Mouse (Mus musculus): ENCODE data around the gene Abcd4. TPM values are rescaled to one million over a fixed set of nuclear protein-coding genes. Genes with fewer than 3 reads are reported as not detected.
A peak's percentile ranks its signal among the peaks of the same experiment; 100 is the strongest.

Gene Abcd4
- polyA plus RNA-seq (2015; fragmentation: Nextera tagmentation; extraction: Ambion mirVana) = 16.8 and 20.4 TPM in 2 replicates

DNA sequence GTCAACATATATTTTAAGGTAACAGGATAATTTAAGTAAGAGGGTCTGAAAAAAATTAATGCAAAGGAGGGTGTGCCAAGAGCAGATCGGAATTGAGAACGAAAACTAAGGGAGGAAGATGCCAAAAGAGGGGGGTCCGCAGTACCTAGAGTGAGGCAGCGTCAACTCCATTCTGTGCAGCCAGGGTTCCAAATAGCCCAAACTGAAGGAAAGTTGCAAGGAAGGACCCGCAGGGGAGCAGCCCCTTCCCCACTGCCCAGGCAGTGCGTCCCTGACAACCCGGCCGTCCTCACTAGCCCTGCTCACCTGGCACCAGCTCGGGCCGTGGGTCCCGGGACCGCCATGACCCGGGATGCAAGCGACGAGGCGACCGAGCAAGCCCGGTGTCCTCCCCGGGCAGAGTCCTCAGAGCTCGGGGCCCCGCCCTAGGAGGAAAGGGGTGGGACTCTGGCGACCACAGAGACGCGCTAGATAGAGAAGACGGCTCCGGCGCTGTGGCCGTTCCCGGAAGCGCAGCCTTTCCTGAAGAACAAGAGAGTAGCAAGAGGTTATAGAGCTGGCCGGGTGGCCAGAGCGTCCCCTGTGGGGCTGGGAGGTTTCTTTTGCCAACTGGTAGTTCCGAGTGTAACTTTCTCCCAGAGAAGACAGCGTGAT lies at the start of gene Abcd4:
Abcd4 (minus strand) TSS at position 437 of the 654 bp plus-strand sequence.
- 0% methylated on average over 34 of the region's 34 CpGs for WGBS
- Histone ChIP-seq H3K36me3 (ENCODE audit: control insufficient read depth, insufficient read depth) (no peaks in the 10 kb centered on the region; the same call in 1 of the 2 replicates), H3K4me2 (replicated peaks; ENCODE audit: low read depth) (peak within 1 kb of the TSS; percentile 73), H3K9ac (ENCODE audit: low read depth, low read length) (peak within 1 kb of the TSS; percentile 72), H3K9me3 (ENCODE audit: control insufficient read depth) (no peaks in the 10 kb centered on the region), H3K27ac (ENCODE audit: low read depth, low read length) (0 out of 2 replicates have a peak within 1 kb of the TSS, but pooled peaks have one; percentile 5), H3K27me3 (replicated peaks; ENCODE audit: control insufficient read depth, insufficient read depth, low read length) (no peaks in the 10 kb centered on the region), H3K4me1 (replicated peaks; ENCODE audit: control insufficient read depth, insufficient read depth, low read length) (peaks cover 12% of the 10 kb centered on the region), H3K4me3 (ENCODE audit: low read depth, low read length) (peak within 1 kb of the TSS; percentile 71)
- peak; percentile 90 for ATAC-seq
- peak; percentile 70 for TF ChIP-seq CTCF (IDR thresholded peaks at IDR 0.05; ENCODE audit: low read depth)

DNA sequence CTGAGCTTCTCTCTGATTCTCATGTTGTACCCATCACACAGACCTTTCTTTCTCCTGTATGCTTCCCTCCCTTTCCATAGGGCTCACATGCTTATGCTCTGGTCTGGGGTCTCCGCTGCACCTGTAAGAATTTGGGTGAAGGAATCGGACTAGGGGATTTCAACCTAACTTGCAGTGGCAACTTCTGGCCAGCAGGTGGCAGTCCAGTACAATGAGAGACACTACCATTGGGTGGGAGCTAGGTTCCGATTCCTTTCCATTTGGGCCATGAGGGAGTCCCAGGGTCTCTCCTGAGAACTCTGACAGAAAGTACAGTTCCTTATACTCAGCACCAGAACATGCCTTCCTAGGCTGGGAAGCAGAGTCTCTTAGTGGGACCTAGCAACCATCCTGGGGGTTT lies 36.7 kb upstream of the Abcd4 start:
- no peak overlapping the region for H3K4me2 ChIP-seq (replicated peaks; ENCODE audit: low read depth)
- TF ChIP-seq CTCF (IDR thresholded peaks at IDR 0.05; ENCODE audit: low read depth) = peak; percentile 96
- H3K9ac ChIP-seq (ENCODE audit: low read depth, low read length) = no peak overlapping the region
- no peaks in the 10 kb centered on the region for H3K4me1 ChIP-seq (replicated peaks; ENCODE audit: control insufficient read depth, insufficient read depth, low read length)
- H3K36me3 ChIP-seq (ENCODE audit: control insufficient read depth, insufficient read depth) = no peaks in the 10 kb centered on the region
- no peak overlapping the region for H3K4me3 ChIP-seq (ENCODE audit: low read depth, low read length)
- H3K27ac ChIP-seq (ENCODE audit: low read depth, low read length) = no peak overlapping the region
- no peaks in the 10 kb centered on the region for H3K9me3 ChIP-seq (ENCODE audit: control insufficient read depth)
- WGBS = 16% methylated on average over 3 of the region's 3 CpGs
- no peak for ATAC-seq
- no peaks in the 10 kb centered on the region for H3K27me3 ChIP-seq (replicated peaks; ENCODE audit: control insufficient read depth, insufficient read depth, low read length)

- Histone ChIP-seq H3K9me3 (ENCODE audit: control insufficient read depth) (no peaks in the 10 kb centered on the region), H3K4me3 (ENCODE audit: low read depth, low read length) (no peak overlapping the region), H3K4me2 (replicated peaks; ENCODE audit: low read depth) (no peak overlapping the region), H3K4me1 (replicated peaks; ENCODE audit: control insufficient read depth, insufficient read depth, low read length) (no peaks in the 10 kb centered on the region), H3K36me3 (ENCODE audit: control insufficient read depth, insufficient read depth) (no peaks in the 10 kb centered on the region), H3K27me3 (replicated peaks; ENCODE audit: control insufficient read depth, insufficient read depth, low read length) (no peaks in the 10 kb centered on the region), H3K9ac (ENCODE audit: low read depth, low read length) (no peak overlapping the region), H3K27ac (ENCODE audit: low read depth, low read length) (no peak overlapping the region)
- 84% methylated on average over 13 of the region's 13 CpGs for WGBS
- TF ChIP-seq CTCF (IDR thresholded peaks at IDR 0.05; ENCODE audit: low read depth) = no peak
- no peak for ATAC-seq
These were observed 33.0 kb upstream of the Abcd4 start for GRCm38 (mm10) chr12:84650234-84650633.

GRCm38 (mm10) chr12:84640654-84641053 lies 23.4 kb upstream of the Abcd4 start, which contains the start of gene Vrtn:
Vrtn (plus strand) TSS chr12:84641019.
- WGBS = 12% methylated on average over 9 of the region's 9 CpGs
- ATAC-seq = no peak
- Histone ChIP-seq H3K27ac (ENCODE audit: low read depth, low read length) (no peak within 1 kb of the TSS), H3K4me2 (replicated peaks; ENCODE audit: low read depth) (no peak within 1 kb of the TSS), H3K9ac (ENCODE audit: low read depth, low read length) (no peak within 1 kb of the TSS), H3K4me3 (ENCODE audit: low read depth, low read length) (no peak within 1 kb of the TSS), H3K4me1 (replicated peaks; ENCODE audit: control insufficient read depth, insufficient read depth, low read length) (no peaks in the 10 kb centered on the region), H3K36me3 (ENCODE audit: control insufficient read depth, insufficient read depth) (no peaks in the 10 kb centered on the region), H3K27me3 (replicated peaks; ENCODE audit: control insufficient read depth, insufficient read depth, low read length) (peaks cover 45% of the 10 kb centered on the region), H3K9me3 (ENCODE audit: control insufficient read depth) (no peaks in the 10 kb centered on the region)
- no peak for TF ChIP-seq CTCF (IDR thresholded peaks at IDR 0.05; ENCODE audit: low read depth)

DNA sequence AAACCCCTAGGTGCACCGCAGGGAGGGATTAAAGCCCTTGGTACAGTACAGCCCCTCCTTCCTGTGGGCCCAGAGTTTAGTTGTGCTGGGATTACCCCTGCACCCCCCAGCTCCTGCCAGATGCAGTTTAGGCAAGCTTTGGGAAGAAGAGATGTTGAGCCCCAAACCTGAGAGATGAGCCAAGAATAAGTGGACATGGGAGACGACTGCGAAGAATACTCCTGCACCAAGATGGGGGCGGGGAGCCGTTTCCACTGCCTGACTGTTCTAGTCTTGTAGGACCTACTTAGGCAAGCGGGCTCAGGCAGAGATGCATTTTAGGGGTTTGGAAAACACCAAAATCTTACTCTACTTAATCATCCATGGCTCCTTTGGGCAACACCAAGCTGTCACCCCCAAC lies 23.0 kb upstream of the Abcd4 start:
- H3K27me3 ChIP-seq (replicated peaks; ENCODE audit: control insufficient read depth, insufficient read depth, low read length) = peaks cover 45% of the 10 kb centered on the region
- H3K4me3 ChIP-seq (ENCODE audit: low read depth, low read length) = no peak overlapping the region
- no peaks in the 10 kb centered on the region for H3K9me3 ChIP-seq (ENCODE audit: control insufficient read depth)
- H3K27ac ChIP-seq (ENCODE audit: low read depth, low read length) = no peak overlapping the region
- no peak overlapping the region for H3K9ac ChIP-seq (ENCODE audit: low read depth, low read length)
- no peaks in the 10 kb centered on the region for H3K36me3 ChIP-seq (ENCODE audit: control insufficient read depth, insufficient read depth)
- H3K4me1 ChIP-seq (replicated peaks; ENCODE audit: control insufficient read depth, insufficient read depth, low read length) = no peaks in the 10 kb centered on the region
- TF ChIP-seq CTCF (IDR thresholded peaks at IDR 0.05; ENCODE audit: low read depth) = no peak
- 15% methylated on average over 6 of the region's 6 CpGs for WGBS
- no peak for ATAC-seq
- H3K4me2 ChIP-seq (replicated peaks; ENCODE audit: low read depth) = no peak overlapping the region

GRCm38 (mm10) chr12:84631867-84632266 lies 14.7 kb upstream of the Abcd4 start:
- Histone ChIP-seq H3K27ac (ENCODE audit: low read depth, low read length) (no peak overlapping the region), H3K27me3 (replicated peaks; ENCODE audit: control insufficient read depth, insufficient read depth, low read length) (0 out of 2 replicates have a peak, but pooled peaks cover under 1% of the 10 kb centered on the region), H3K4me1 (replicated peaks; ENCODE audit: control insufficient read depth, insufficient read depth, low read length) (no peaks in the 10 kb centered on the region), H3K4me2 (replicated peaks; ENCODE audit: low read depth) (no peak overlapping the region), H3K9me3 (ENCODE audit: control insufficient read depth) (no peaks in the 10 kb centered on the region), H3K9ac (ENCODE audit: low read depth, low read length) (no peak overlapping the region), H3K4me3 (ENCODE audit: low read depth, low read length) (no peak overlapping the region), H3K36me3 (ENCODE audit: control insufficient read depth, insufficient read depth) (no peaks in the 10 kb centered on the region)
- no peak for ATAC-seq
- WGBS = 64% methylated on average over 3 of the region's 3 CpGs
- TF ChIP-seq CTCF (IDR thresholded peaks at IDR 0.05; ENCODE audit: low read depth) = no peak

Measured in intestine, postnatal 0 days (tissue).